In genomic region chr1:60945633-60946401, GRCm38 (mm10) we compare ENCODE assay signal across 35 mouse cellular contexts. TPM values are rescaled to one million over a fixed set of nuclear protein-coding genes. Genes with fewer than 3 reads are reported as not detected.
A peak's percentile ranks its signal among the peaks of the same experiment; 100 is the strongest.
DNase-seq lines count a peak whose midpoint lies in the region; ATAC-seq lines count a peak whose summit lies in the region.
"Had no signal": no experiment of that assay in that cellular context is flagged by ENCODE, and none has a peak within 500 bp of the region (broad histone marks: within the 10 kb centered on the region; RNA-seq: fewer than 3 reads in every experiment).

No protein-coding gene starts in this region.

- H3K4me3 ChIP-seq in heart, embryonic 10.5 days = no peak overlapping the region
- H3K4me3 ChIP-seq in heart, embryonic 16.5 days (ENCODE audit: low read length) = no peak overlapping the region
- H3K4me3 ChIP-seq in midbrain, embryonic 11.5 days (ENCODE audit: low read depth, low read length) = no peak overlapping the region
- H3K4me3 ChIP-seq in midbrain, embryonic 13.5 days (replicated peaks) = no peak overlapping the region
- H3K4me3 ChIP-seq: embryonic facial prominence, embryonic 10.5 days; embryonic facial prominence, embryonic 15.5 days; forebrain, embryonic 12.5 days; limb, embryonic 10.5 days; limb, embryonic 15.5 days; midbrain, embryonic 12.5 days had no signal

- ATAC-seq in heart, embryonic 16.5 days (replicated peaks; ENCODE audit: extremely low read depth, insufficient read depth, low FRiP score) = peak; percentile 83
- no peak for ATAC-seq in midbrain, embryonic 11.5 days (ENCODE audit: low FRiP score)
- ATAC-seq in midbrain, embryonic 13.5 days = no peak
- no peak for ATAC-seq in megakaryocyte-erythroid progenitor cell, adult 5-6 weeks (replicated peaks; ENCODE audit: low FRiP score, low TSS enrichment, poor library complexity, severe bottlenecking)
- ATAC-seq: intestine, embryonic 16.5 days had no signal

- no peaks in the 10 kb centered on the region for H3K9me3 ChIP-seq in heart, embryonic 10.5 days
- H3K9me3 ChIP-seq in heart, embryonic 16.5 days (replicated peaks; ENCODE audit: control insufficient read depth, low read length) = no peaks in the 10 kb centered on the region; the same call in 1 of the 2 replicates
- no peaks in the 10 kb centered on the region for H3K9me3 ChIP-seq in midbrain, embryonic 11.5 days (ENCODE audit: control insufficient read depth, low read length)
- no peaks in the 10 kb centered on the region for H3K9me3 ChIP-seq in midbrain, embryonic 13.5 days
- H3K9me3 ChIP-seq: embryonic facial prominence, embryonic 10.5 days; embryonic facial prominence, embryonic 15.5 days; forebrain, embryonic 12.5 days; G1E; limb, embryonic 10.5 days; limb, embryonic 15.5 days; midbrain, embryonic 12.5 days had no signal

- no peak overlapping the region for H3K4me2 ChIP-seq in heart, embryonic 16.5 days (ENCODE audit: low read depth, low read length)
- H3K4me2 ChIP-seq in midbrain, embryonic 11.5 days = no peak overlapping the region
- H3K4me2 ChIP-seq in midbrain, embryonic 13.5 days (replicated peaks) = no peak overlapping the region
- H3K4me2 ChIP-seq: embryonic facial prominence, embryonic 15.5 days; forebrain, embryonic 12.5 days; limb, embryonic 15.5 days; lung, embryonic 14.5 days; midbrain, embryonic 12.5 days had no signal

- no peaks in the 10 kb centered on the region for H3K27me3 ChIP-seq in heart, embryonic 10.5 days (ENCODE audit: insufficient read depth, poor library complexity, severe bottlenecking)
- no peaks in the 10 kb centered on the region for H3K27me3 ChIP-seq in heart, embryonic 16.5 days (ENCODE audit: control insufficient read depth, insufficient read depth, low read length)
- no peaks in the 10 kb centered on the region for H3K27me3 ChIP-seq in midbrain, embryonic 11.5 days (ENCODE audit: control insufficient read depth, insufficient read depth, low read length)
- H3K27me3 ChIP-seq in midbrain, embryonic 13.5 days = no peaks in the 10 kb centered on the region
- H3K27me3 ChIP-seq: embryonic facial prominence, embryonic 15.5 days; forebrain, embryonic 12.5 days; limb, embryonic 15.5 days; midbrain, embryonic 12.5 days had no signal

- peaks cover 3% of the 10 kb centered on the region; the same call in 1 of the 2 replicates for H3K4me1 ChIP-seq in heart, embryonic 10.5 days
- no peaks in the 10 kb centered on the region for H3K4me1 ChIP-seq in heart, embryonic 16.5 days (ENCODE audit: control insufficient read depth, insufficient read depth, low read length)
- no peaks in the 10 kb centered on the region for H3K4me1 ChIP-seq in midbrain, embryonic 11.5 days (ENCODE audit: control insufficient read depth, insufficient read depth, low read length)
- no peaks in the 10 kb centered on the region for H3K4me1 ChIP-seq in midbrain, embryonic 13.5 days (replicated peaks)
- H3K4me1 ChIP-seq: embryonic facial prominence, embryonic 10.5 days; embryonic facial prominence, embryonic 15.5 days; forebrain, embryonic 12.5 days; limb, embryonic 10.5 days; limb, embryonic 15.5 days; midbrain, embryonic 12.5 days had no signal

- H3K9ac ChIP-seq in heart, embryonic 16.5 days (ENCODE audit: low read length) = no peak overlapping the region
- H3K9ac ChIP-seq in midbrain, embryonic 11.5 days (ENCODE audit: low read length) = no peak overlapping the region
- no peak overlapping the region for H3K9ac ChIP-seq in midbrain, embryonic 13.5 days (replicated peaks)
- H3K9ac ChIP-seq: embryonic facial prominence, embryonic 15.5 days; forebrain, embryonic 12.5 days; limb, embryonic 15.5 days; liver, embryonic 14.5 days; lung, embryonic 14.5 days; midbrain, embryonic 12.5 days had no signal

- H3K27ac ChIP-seq in heart, embryonic 10.5 days = peak overlapping the region; percentile 56; the same call in 1 of the 2 replicates
- H3K27ac ChIP-seq in heart, embryonic 16.5 days (ENCODE audit: low read length) = peak overlapping the region; percentile 40; the same call in 1 of the 2 replicates
- H3K27ac ChIP-seq in midbrain, embryonic 11.5 days (ENCODE audit: low read depth, low read length) = no peak overlapping the region
- H3K27ac ChIP-seq in midbrain, embryonic 13.5 days = no peak overlapping the region
- H3K27ac ChIP-seq: embryonic facial prominence, embryonic 10.5 days; embryonic facial prominence, embryonic 15.5 days; forebrain, embryonic 12.5 days; kidney, postnatal 0 days; limb, embryonic 10.5 days; limb, embryonic 15.5 days; liver, embryonic 14.5 days; midbrain, embryonic 12.5 days had no signal

- 74% methylated on average over 8 of the region's 8 CpGs for WGBS in heart, embryonic 10.5 days
- 65% methylated on average over 8 of the region's 8 CpGs for whole genome bisulfite sequencing in heart, embryonic 16.5 days
- 84% methylated on average over 8 of the region's 8 CpGs for WGBS in midbrain, embryonic 11.5 days
- 80% methylated on average over 8 of the region's 8 CpGs for WGBS in midbrain, embryonic 13.5 days

- DNase-seq in heart, embryonic 10.5 days (ENCODE audit: low spot score) = no peak
- no peak for DNase-seq in heart, adult 18-20 months
- DNase-seq in heart, postnatal 4 days = no peak
- DNase-seq in midbrain, embryonic 11.5 days (ENCODE audit: low spot score, missing footprints) = peak; percentile 41
- DNase-seq: adrenal gland, adult 8-10 months; cerebellum, adult 8-10 months; cerebellum, postnatal 25 days; gastrocnemius, postnatal 14 days; kidney, adult 8-10 months; kidney, postnatal 4 days; lung, embryonic 14.5 days; lung, postnatal 14 days; retina, postnatal 1 day; right cerebral cortex, postnatal 14 days; thymus, postnatal 4 days had no signal

- no peaks in the 10 kb centered on the region for H3K36me3 ChIP-seq in heart, embryonic 10.5 days
- H3K36me3 ChIP-seq in heart, embryonic 16.5 days (ENCODE audit: control insufficient read depth, insufficient read depth) = no peaks in the 10 kb centered on the region
- no peaks in the 10 kb centered on the region for H3K36me3 ChIP-seq in midbrain, embryonic 11.5 days (ENCODE audit: control insufficient read depth, insufficient read depth, low read length)
- no peaks in the 10 kb centered on the region for H3K36me3 ChIP-seq in midbrain, embryonic 13.5 days
- H3K36me3 ChIP-seq: embryonic facial prominence, embryonic 10.5 days; embryonic facial prominence, embryonic 15.5 days; forebrain, embryonic 12.5 days; G1E; limb, embryonic 10.5 days; limb, embryonic 15.5 days; midbrain, embryonic 12.5 days had no signal

RNA-seq across cellular contexts. Expression of gene Icos, which starts 31.9 kb away (rescaled TPM):
- polyA plus RNA-seq in heart, embryonic 10.5 days (2016; fragmentation: Nextera tagmentation; extraction: Ambion mirVana) = 0.05 and 0.09 TPM in 2 replicates
- total RNA-seq in heart, adult 18-20 months (2021) = under 1 TPM; 0.25 to 0.59 TPM
- 0.62 and 1.2 TPM in 2 replicates for polyA plus RNA-seq in heart, embryonic 16.5 days (2015; fragmentation: Nextera tagmentation; extraction: Ambion mirVana)
- total RNA-seq in heart, postnatal 4 days (2021) = under 1 TPM; 0.26 to 0.27 TPM
- 0.04 and 0.10 TPM in 2 replicates for polyA plus RNA-seq in midbrain, embryonic 11.5 days (2014; fragmentation: Nextera tagmentation; extraction: Ambion mirVana)
- 0.09 TPM in 1 of 2 replicates, not detected in the other for polyA plus RNA-seq in midbrain, embryonic 13.5 days (2015; fragmentation: Nextera tagmentation; extraction: Ambion mirVana)
- 0.20 TPM in 1 of 2 replicates, not detected in the other for total RNA-seq in megakaryocyte-erythroid progenitor cell, adult 5-6 weeks (2014; fragmentation: Nextera tagmentation)
- total RNA-seq in megakaryocyte-erythroid progenitor cell, adult 5-6 weeks (2017) = 2.5 TPM in 1 of 2 replicates, not detected in the other
- total RNA-seq: granulocyte monocyte progenitor cell, adult 5-6 weeks had no signal
- polyA plus RNA-seq: embryonic facial prominence, embryonic 10.5 days; G1E; limb, embryonic 10.5 days; lung, embryonic 14.5 days had no signal

RNA-seq across cellular contexts. Expression of gene Ctla4, which starts 59.0 kb away (rescaled TPM):
- not detected in 2 replicates for polyA plus RNA-seq in heart, embryonic 10.5 days (2016; fragmentation: Nextera tagmentation; extraction: Ambion mirVana)
- 1 to 10 TPM in 1 of 2 experiments, under 1 TPM in 1; 0.57 to 1.1 TPM for total RNA-seq in heart, adult 18-20 months (2021)
- polyA plus RNA-seq in heart, embryonic 16.5 days (2015; fragmentation: Nextera tagmentation; extraction: Ambion mirVana) = 1.6 and 3.5 TPM in 2 replicates
- not detected for total RNA-seq in heart, postnatal 4 days (2021)
- polyA plus RNA-seq in midbrain, embryonic 11.5 days (2014; fragmentation: Nextera tagmentation; extraction: Ambion mirVana) = not detected in 2 replicates
- not detected in 2 replicates for polyA plus RNA-seq in midbrain, embryonic 13.5 days (2015; fragmentation: Nextera tagmentation; extraction: Ambion mirVana)
- total RNA-seq in megakaryocyte-erythroid progenitor cell, adult 5-6 weeks (2014; fragmentation: Nextera tagmentation) = not detected in 2 replicates
- total RNA-seq in megakaryocyte-erythroid progenitor cell, adult 5-6 weeks (2017) = not detected in 2 replicates
- total RNA-seq: adrenal gland, adult 8-10 months; adrenal gland, postnatal 4 days; gastrocnemius, postnatal 14 days; granulocyte monocyte progenitor cell, adult 5-6 weeks; left cerebral cortex, postnatal 10 days had no signal
- polyA plus RNA-seq: embryonic facial prominence, embryonic 10.5 days; embryonic facial prominence, embryonic 15.5 days; forebrain, embryonic 12.5 days; G1E; hindbrain, embryonic 11.5 days; intestine, embryonic 16.5 days; kidney, postnatal 0 days; limb, embryonic 10.5 days; liver, embryonic 14.5 days; lung, embryonic 14.5 days; midbrain, embryonic 12.5 days; neural tube, embryonic 14.5 days; stomach, embryonic 14.5 days; testis, adult 2 months had no signal

Comparison
In these comparisons a context has a peak if more than half of its experiments do, and no peak if none do; other contexts are left out.
1. H3K27ac ChIP-seq: peak in heart, embryonic 10.5 days (single experiment) and heart, embryonic 16.5 days (single experiment); none in midbrain, embryonic 11.5 days (single experiment) and midbrain, embryonic 13.5 days (single experiment).